Mouse (Mus musculus) embryonic fibroblast, embryonic 13.5 days (primary cell): ENCODE data around the gene Nfic.

Experiments used
- CTCF ChIP-seq: IDR thresholded peaks from 2 replicates; pipeline ENCODE4 v1.5.1; 2011; ENCODE audit warnings: mild to moderate bottlenecking, control low read depth, low read length, moderate library complexity, borderline replicate concordance; ENCODE audit not compliant: insufficient read depth
- POLR2A ChIP-seq: IDR thresholded peaks from 2 replicates; pipeline ENCODE4 v1.6.1; 2011; ENCODE audit warnings: low read depth, mild to moderate bottlenecking, control low read depth, low read length, moderate library complexity

- TF ChIP-seq POLR2A (no peak), CTCF (no peak)
These were observed 45.1 kb downstream of the Nfic start for GRCm38 (mm10) chr10:81410350-81410749.
